Mouse (Mus musculus) layer of hippocampus, postnatal 10 days (tissue): Measurements from ENCODE around the gene Ccdc85b. TPM values are rescaled to one million over a fixed set of nuclear protein-coding genes. Genes with fewer than 3 reads are reported as not detected.

ENCODE experiments used
- DNase-seq, 2 experiments: peaks; one replicate each; pipeline ENCODE4 v3.0.0; 2021; ENCODE audit warnings: low spot score in 2 of 2
- total RNA-seq, 2 experiments: library from RNA; stranded (reverse); gene quantifications; 2 replicates each; pipeline ENCODE4 v1.2.3; 2021

Gene Ccdc85b
- total RNA-seq, 2 experiments from 2014 or later = 26.4 to 32.9 TPM

DNA sequence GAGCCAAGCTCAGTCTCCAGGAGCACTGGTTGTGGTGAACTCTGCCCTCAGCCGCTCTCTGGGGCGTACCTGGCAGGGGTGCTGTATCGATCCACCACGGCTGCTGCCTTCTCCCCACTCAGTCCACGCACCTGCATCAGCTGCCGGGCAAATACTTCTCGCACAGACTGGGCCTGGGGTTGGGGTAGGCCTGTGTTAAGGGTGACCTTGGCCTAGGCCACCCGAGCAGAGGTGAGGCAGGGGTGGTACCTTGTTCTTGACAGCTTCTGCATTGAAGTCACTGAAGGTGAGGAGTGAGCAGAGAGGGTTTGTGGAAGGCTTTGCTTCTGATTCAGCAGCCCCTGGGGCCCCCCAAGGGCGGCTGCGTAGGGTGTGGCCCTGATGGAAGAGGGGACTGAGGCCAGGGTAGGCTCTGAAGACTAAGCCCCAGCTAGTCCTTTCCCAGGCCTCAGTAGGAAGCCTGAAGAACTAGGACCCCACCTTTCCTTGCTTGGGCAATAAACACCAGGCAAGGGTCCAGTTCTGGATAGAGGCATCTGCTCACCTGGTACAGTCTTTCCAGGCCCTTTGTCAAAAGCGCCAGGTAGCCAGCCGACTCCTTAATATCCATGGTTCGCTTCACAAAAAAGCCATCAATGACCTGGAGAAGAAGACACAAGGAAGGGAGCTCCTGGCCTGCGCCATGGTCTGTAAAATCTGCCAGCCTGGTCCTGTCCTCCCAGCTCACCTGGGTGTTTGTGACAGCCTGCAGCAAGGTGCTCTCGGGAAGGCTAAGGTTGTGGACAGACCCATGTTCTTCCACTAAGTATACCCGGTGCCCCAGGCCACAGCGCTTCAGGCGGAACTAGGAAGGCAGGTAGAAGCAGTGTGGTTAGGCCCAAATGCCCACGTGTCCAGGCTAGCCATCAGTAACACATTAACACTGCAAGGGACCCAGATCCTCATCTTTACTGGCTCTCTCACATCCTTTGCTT lies 26.0 kb upstream of the Ccdc85b start:
- DNase-seq = no peak

DNA sequence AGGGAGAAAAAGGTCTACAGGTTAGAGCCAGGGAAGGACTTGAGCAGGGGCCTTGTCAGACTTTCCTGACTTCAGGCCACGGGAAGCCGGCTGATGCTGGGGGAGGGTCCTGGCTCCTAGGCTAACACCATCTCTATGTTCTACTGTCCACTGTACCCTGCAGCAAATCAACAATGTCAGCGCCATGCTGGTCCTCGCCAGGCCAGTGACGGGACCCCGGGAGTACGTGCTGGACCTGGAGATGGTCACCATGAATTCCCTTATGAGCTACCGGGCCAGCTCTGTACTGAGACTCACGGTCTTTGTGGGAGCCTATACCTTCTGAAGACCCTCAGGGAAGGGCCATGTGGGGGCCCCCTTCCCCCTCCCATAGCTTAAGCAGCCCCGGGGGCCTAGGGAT lies 23.7 kb upstream of the Ccdc85b start:
- no peak for DNase-seq

DNA sequence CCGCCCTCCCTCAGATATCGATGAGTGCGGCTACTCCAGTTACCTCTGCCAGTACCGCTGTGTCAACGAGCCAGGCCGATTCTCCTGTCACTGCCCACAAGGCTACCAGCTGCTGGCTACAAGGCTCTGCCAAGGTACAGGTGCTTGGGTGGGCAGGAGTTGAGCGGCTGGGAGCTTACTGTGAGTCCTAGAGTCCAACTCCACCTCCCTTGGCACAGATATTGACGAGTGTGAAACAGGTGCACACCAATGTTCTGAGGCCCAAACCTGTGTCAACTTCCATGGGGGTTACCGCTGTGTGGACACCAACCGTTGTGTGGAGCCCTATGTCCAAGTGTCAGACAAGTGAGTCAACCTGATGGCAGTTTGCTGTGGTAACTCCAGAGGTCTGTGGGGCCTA lies 22.3 kb upstream of the Ccdc85b start:
- DNase-seq = no peak

DNA sequence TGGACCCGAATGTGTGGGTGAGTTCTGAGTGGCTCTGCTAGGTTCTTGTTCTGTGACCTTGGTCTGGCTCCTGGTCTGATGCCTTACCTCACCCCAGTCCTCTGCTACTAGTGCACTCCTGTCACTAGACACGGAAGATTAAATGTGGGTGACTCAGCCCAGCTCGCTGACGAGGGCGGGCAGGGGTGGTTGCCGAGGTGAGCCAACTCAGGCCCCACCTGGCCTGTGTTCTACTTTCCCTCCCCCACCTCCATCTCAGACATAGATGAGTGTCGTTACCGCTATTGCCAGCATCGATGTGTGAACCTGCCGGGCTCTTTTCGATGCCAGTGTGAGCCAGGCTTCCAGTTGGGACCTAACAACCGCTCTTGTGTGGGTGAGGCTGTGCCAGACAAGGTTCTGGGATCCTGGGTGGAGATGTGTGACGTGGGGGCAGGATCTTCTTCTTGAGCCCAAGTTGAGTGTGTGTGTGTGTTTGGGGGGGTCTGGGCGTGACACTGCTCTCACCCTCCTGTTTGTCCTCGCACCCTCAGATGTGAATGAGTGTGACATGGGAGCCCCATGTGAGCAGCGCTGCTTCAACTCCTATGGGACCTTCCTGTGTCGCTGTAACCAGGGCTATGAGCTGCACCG lies 20.1 kb upstream of the Ccdc85b start:
- no peak for DNase-seq

DNA sequence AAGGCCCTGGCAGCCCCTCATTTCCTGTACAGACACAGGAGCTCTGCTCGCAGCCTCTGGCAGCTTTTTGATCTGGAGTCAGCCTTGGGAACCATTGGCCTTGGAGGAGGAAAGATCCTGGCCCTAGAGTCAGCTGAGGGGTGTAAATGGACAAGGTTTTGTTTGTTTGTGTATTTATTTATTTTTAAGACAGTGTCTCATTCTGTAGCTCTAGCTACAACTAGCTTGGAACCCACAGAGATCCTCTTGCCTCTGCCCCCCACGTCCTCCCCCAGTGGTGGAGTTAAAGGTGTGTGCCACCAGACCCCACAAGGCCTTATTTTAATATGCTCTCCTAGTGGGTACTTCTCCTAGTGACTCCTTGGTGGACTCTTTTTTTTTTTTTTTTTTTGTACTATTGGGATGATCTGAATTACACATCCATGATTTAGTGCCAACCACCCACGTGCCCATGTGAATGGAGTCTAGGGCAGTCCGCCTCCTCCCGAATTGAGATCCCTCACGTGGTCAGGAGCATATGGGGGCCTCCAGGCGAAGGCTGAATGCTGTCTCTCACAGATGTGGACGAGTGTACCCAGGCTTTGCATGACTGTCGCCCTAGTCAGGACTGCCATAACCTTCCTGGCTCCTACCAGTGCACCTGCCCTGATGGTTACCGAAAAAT lies 19.4 kb upstream of the Ccdc85b start:
- no peak for DNase-seq

DNA sequence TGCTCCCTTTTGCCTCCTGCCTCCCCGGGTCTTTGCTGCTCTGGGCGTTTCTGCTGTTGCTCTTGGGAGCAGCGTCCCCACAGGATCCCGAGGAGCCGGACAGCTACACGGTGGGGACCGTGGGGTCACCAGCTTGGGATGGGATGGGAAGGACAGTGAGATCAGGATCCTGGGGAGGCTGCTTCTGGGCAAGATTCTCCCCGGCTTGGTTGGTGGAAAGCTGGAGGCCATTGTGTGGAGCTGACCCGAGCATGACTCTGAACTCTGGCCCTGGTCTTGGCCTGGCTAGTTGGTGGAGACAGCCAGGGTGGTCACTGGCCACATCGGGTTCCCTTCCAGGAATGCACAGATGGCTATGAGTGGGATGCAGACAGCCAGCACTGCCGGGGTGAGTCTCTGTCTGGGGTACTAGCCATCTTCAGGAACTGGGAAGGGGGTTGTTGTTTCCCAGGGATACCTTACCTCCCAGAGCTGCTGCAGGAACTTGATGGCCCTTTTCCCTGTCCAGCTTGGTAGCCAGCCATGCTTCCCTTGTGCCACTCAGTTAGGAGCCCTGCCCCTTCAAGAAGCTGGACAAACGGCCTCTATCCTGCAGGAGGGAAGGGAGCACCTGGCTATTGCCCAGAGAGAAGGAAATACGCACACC lies 17.5 kb upstream of the Ccdc85b start:
- peak in 1 of 2 experiments; percentile 37 for DNase-seq

DNA sequence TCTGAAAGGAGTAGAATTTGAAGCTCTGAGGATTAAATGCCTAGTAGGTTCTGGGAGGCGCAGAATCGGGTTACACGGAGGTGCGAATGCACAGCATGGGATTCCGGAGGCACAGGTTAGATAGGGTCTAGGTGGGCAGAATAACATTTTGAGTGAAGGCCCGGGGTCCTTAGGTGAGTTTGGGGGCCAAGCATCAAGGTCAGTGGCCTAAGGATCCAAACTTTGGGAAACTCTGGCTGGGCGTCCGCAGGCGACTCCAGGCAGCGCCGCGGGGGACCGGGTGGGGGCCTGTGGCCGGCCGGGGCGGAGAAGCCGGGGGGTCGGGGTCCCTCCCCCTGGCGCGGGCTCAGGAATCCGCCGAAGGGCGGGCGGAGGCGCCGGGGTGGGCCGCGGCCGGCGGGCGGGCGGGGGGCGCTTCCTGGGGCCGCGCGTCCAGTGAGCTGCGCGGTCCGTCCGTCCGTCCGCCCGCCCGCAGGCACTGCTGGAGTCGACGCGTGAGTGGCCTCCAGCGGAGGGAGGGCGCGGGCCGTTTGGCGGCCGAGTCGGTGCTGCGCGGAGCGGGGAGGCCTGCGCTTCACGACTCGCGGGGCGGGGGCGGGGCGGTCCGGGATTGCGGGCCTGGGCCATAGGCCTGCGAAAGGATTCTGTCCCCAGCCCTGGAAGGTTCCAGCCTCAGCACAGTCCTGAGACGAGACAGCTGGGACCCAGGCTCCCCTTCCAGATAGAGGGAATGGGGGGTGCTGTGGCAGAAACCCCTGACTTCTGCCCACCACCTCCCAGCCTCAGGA lies 16.8 kb upstream of the Ccdc85b start:
- peak in 1 of 2 experiments; percentile 55 for DNase-seq

DNA sequence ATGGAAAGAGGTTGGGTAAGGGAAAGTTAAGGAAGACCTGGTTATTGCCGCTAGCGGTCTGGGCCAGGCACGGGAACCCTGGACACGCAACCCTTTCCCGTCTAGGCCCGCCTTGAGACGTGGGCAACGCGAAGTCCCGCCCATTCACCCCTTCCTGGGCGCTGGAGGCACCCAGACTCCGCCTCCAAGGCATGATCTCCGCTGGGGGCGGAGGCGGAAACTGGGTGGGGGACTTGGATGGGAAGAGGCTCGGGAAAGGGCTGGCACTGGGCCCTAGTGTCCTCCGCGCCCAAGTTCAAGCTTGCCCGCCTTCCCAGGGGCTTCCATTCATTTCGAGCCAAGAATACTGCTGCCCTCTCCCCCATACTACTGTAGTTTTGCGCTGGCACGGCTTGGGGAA lies 16.0 kb upstream of the Ccdc85b start, which contains the start of gene Efemp2:
Efemp2 (plus strand) TSS at position 235 of the 400 bp plus-strand sequence.
- peak; percentile 57 to 77 for DNase-seq

DNA sequence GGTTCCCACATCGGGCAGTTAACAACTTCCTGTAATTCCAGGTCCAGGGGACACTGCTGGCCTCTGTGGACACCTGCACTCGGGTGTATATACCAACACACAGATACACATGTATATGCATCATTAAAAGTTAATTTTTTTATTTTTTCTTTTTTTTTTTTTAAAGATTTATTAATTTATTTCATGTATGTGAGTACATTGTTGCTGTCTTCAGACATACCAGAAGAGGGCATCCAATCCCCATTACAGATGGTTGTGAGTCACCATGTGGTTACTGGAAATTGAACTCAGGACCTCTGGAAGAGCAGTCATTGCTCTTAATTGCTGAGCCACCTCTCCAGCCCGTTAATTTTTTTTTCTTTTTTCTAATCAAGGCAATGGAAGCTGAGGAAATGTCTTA lies 15.2 kb upstream of the Ccdc85b start:
- DNase-seq = no peak

DNA sequence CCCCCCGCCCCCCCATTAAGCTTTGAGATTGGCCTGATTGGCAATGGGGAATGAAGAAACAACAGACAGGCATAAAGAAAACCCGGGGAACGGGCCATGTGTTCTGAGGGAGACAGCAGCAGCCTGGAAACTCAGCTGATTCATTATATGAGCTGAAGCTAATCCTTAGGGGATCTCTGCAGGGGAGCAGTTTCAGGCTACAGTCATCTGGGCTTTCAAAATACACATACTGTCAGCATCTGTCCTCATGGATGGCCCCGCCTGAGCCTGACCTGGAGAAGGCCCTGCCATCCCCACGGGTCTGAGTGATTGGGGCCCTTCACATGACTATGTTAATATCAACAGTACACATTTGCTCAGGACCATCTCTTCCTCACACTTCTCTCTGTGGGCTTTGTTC lies 14.2 kb upstream of the Ccdc85b start:
- no peak for DNase-seq

DNA sequence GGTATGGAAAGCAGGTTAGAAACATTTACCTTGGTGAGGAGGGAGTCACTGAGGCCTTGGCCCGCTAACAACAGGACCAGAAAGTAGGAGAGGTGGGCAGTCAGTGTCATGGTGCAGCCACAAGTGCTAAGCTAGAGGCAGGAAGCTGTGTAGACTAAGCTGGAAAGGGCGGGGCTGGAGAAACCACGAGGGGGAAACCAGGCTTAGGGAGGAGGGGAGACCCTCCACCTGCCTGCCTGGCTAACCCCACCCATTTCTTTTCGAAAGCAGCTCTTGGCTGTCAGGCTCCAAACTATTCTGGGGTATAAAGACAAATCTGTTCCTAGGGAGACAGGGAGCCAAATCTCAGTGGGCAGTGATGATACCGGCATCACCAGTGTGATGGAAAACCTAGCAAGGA lies 10.7 kb upstream of the Ccdc85b start, which contains the start of gene Ctsw:
Ctsw (minus strand) TSS at position 134 of the 400 bp plus-strand sequence.
- no peak for DNase-seq

DNA sequence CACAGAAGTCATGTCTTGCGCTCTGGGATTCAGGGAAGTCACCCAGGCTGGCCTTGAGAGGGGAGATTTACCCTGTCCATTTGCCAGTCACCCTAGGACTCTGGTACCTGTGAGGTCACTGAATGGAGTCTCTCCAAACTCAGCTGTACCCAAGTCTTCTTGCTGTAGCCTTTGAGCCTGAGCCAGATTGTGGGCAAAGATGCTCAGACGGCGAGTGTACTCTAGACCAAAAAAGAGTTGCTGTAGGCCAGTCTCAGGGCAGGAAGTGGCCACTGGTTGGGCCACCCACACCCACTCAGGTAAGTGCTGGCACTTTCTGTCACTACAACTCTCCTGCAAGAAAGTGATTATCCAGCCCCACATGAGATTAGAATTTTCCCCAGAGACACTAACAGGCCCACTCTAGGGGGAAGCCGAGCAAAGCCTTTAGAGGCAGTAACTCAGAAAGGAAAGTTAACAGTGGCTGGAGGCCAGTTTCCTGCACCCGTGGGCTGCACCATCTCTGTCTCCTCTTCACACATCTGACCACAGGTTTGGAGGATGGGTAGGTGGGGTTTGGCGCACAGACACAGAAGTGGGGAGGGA lies 9.3 kb upstream of the Ccdc85b start:
- DNase-seq = no peak

DNA sequence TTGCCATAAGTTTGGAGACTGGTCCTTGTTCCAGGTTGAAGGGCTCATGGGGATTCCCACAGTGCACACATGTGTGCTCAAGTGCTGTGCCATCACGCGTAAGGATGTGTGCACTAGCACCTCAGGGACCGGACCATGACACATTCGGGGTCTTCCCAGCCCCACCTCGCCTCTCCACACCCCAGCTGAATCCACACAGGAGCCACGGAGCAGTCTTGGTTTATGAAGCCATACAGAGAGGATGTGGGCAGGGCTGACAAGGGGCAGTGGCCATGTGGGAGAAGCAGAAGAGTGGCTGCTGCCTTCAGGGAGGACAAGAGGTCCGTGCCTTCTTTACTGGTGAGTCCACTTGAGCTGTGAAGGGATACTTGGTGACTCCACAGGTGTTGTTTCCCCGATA lies 7.3 kb upstream of the Ccdc85b start:
- DNase-seq = no peak

DNA sequence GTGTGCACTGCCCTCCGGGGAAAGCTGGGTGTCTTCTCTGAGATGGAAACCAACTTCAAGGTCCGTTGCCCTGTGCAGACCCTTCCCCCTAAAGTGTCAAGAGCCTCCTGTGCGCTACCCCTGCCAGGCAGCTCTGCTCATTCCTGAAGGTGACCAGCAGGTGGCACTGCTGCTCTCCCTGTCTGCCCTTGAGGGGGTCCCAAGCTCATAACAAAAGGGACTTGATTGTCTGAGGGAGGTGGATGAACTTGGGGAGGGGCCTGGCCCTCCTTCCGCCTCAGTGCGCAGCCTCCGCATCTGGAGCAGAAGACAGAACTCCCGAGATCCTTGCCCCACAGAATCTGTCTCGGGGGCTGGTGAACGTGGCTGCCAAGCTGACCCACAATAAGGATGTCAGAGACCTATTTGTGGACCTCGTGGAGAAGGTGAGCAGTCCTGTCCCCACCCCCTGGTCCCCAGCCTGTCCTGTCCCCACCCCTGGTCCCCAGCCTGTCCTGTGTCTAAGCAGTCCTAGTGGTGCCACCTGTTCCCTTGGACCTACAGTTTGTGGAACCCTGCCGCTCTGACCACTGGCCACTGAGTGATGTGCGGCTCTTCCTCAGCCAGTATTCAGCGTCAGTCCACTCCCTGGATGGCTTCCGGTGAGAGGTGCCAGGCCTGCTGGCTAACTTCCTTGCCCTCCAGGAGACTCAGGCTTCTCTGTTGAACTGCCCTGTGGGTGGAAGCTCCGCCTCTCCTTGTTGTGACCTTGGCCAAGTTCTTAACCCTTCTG lies 6.3 kb upstream of the Ccdc85b start:
- peak; percentile 79 to 85 for DNase-seq

DNA sequence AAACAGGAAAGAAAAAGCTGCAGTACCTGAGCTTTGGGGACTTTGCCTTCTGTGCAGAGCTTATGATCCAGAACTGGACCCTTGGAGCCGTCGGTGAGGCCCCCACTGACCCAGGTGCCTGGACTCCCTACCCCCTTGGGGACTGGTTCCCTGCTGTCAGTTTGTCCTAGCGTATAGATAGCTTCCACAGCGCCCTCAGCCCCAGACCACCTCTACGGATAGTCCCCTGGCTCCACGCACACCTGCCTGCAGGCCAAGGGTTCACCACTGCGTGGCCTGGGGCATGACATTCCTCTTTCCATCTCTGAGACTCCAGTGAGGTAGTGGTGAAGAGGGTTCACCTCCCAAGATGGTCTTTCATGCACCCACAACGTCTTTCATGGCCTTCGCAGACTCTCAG lies 5.5 kb upstream of the Ccdc85b start:
- DNase-seq = no peak

DNA sequence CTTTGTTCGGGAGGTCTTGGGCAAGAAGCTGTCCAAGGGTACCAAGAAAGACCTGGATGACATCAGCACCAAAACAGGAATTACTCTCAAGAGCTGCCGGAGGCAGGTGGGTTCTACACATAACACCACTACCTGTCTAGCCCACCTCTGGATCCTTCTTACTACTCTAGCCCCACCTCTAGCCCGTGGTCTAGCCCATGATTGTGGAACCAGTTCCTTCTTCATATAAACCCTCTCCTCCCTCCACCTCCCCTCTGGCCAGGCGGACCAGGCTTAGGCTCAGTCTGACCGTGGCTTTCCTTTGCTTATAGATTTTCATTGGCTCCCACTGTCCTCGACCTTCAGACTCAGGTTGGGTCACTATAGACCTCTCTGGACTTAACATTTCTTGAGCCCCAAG lies 3.7 kb upstream of the Ccdc85b start:
- no peak for DNase-seq

DNA sequence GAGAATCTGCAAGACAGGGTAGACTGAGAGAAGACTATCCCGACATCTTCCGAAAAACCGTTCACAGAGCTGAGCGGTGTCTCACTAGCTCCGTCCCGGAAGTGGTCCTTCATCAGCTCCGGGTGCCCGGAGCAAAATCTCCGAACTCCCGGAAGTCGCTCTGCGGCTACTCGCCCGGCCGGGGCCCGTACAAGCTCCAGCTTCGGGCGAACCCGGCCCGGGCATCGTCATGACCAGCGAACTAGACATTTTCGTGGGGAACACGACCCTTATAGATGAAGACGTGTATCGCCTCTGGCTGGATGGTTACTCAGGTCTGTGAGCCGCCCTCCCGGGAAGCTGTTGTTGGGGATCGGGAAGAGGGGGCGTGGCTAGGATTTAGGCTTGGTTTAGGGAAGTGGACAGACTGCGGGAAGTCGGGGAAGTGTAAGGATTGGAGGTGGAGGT lies 2.8 kb upstream of the Ccdc85b start, which contains the start of gene Fibp:
Fibp (plus strand) TSS at position 151 of the 447 bp plus-strand sequence.
- peak; percentile 92 to 93 for DNase-seq

DNA sequence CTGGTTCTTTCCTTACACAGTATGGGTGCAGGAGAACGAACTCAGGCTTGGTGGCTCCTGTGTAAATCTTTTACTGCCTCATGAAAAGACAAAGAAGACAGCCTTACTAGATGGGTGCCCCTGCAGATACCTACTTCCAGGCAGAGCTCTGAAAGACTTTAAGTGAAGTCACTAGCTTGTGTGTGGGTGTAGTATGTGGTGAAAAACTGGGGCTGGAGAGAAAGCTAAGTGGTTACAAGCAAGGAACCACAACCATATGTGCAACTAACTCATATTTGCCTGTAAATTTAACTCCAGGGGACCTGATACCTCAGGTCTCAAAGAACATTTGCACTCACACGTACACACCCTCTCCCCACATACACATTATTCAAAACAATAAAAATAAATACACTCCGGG lies 2.2 kb upstream of the Ccdc85b start:
- no peak for DNase-seq

DNA sequence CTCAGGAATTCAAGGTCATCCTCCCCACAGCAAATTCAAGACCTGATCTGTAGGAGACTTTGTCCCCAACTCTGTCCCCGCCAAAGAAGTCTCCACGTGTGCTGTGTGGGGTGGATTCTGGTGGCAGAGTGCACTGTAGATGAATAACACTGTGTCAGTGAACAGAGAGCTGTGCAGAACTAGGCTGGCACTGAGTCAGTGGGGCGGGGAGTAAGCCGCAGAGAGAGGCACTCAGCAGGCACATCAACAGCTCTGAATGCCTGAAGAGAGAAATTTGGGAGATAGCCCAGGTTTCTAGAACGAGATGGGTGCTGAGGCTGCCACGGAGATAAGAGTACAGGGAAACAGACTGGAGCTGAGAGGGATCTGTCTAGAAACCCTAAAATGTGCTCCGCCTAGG lies 1.3 kb upstream of the Ccdc85b start:
- no peak for DNase-seq
